Mouse (Mus musculus) midbrain, embryonic 16.5 days (tissue): Measurements from ENCODE around the gene Bgn. TPM values are rescaled to one million over a fixed set of nuclear protein-coding genes. Genes with fewer than 3 reads are reported as not detected.

ENCODE experiments used
- ATAC-seq: fragments of 200-750 bp; cut with Nextera tagmentation; 2 replicates; pipeline ENCODE4 v1.8.0; 2017; ENCODE audit warnings: moderate TSS enrichment
- H3K27ac ChIP-seq: fragments of 300-500 bp; sonication (generic); 2 replicates; pipeline ENCODE4 v1.5.1; 2014; ENCODE audit warnings: mild to moderate bottlenecking, low read length, mixed read lengths
- H3K27me3 ChIP-seq: fragments of 300-500 bp; sonication (generic); 2 replicates; pipeline ENCODE4 v1.6.1; 2014; ENCODE audit warnings: low read depth, low read length, mixed read lengths; ENCODE audit not compliant: control insufficient read depth, insufficient read depth
- H3K36me3 ChIP-seq: fragments of 300-500 bp; sonication (generic); 2 replicates; pipeline ENCODE4 v1.6.1; 2014; ENCODE audit warnings: mild to moderate bottlenecking, low read length, moderate library complexity, mixed read lengths; ENCODE audit not compliant: control insufficient read depth, insufficient read depth
- H3K4me1 ChIP-seq: fragments of 300-500 bp; sonication (generic); 2 replicates; pipeline ENCODE4 v1.6.1; 2014; ENCODE audit warnings: mild to moderate bottlenecking, low read length, mixed read lengths; ENCODE audit not compliant: control insufficient read depth, insufficient read depth
- H3K4me2 ChIP-seq: fragments of 300-500 bp; sonication (generic); 2 replicates; pipeline ENCODE4 v1.6.1; 2014; ENCODE audit warnings: mild to moderate bottlenecking, low read length, mixed read lengths
- H3K4me3 ChIP-seq: fragments of 300-500 bp; sonication (generic); 2 replicates; pipeline ENCODE4 v1.5.1; 2014; ENCODE audit warnings: low read depth, mild to moderate bottlenecking, low read length, moderate library complexity, mixed read lengths
- H3K9ac ChIP-seq: fragments of 300-500 bp; sonication (generic); 2 replicates; pipeline ENCODE4 v1.6.1; 2014; ENCODE audit warnings: low read depth, low read length, mixed read lengths
- H3K9me3 ChIP-seq: fragments of 300-500 bp; sonication (generic); replicated peaks from 2 replicates; pipeline ENCODE4 v1.6.1; 2014; ENCODE audit warnings: mild to moderate bottlenecking, low read length, mixed read lengths; ENCODE audit not compliant: control insufficient read depth, poor library complexity, severe bottlenecking
- WGBS: fragments of 180-500 bp; shearing (Covaris S2); extraction: QIAGEN DNeasy Blood & Tissue Kit; methylation state at CpG from one replicate; pipeline ENCODE4 v1.1.7; 2014; 5-methylcytosine and 5-hydroxymethylcytosine counted together
- polyA plus RNA-seq: library from polyadenylated mRNA; unstranded; fragments of >200 nt; fragmentation: Nextera tagmentation; extraction: Ambion mirVana; gene quantifications from 2 replicates; pipeline ENCODE4 v1.2.1, GENCODE M21; 2015

Bgn gene
- 16.5 and 17.9 TPM in 2 replicates for polyA plus RNA-seq

DNA sequence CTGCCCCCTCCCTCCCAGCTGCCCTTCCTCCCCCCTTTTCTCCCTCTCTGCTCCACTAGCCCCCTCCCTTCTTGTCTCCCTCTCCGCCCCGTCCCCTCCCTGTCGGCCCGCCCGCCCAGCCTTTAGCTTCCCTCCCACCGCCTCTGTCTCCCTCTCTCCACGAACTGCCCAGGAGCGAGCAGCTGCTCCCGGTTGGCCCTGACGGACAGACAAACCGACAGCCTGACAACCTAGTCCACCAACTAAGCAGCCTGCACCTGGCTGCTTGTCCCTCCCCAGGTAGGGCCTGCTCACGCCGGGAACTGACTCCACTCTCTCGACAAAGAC, at the start of gene Bgn:
TSS of gene Bgn (plus strand) at position 119 of the 327 bp plus-strand sequence.
- Histone ChIP-seq H3K4me2 (no peak within 1 kb of the TSS), H3K36me3 (no peaks in the 10 kb centered on the region), H3K4me1 (no peaks in the 10 kb centered on the region), H3K9me3 (no peaks in the 10 kb centered on the region), H3K27me3 (no peaks in the 10 kb centered on the region), H3K27ac (no peak within 1 kb of the TSS), H3K4me3 (no peak within 1 kb of the TSS), H3K9ac (no peak within 1 kb of the TSS)
- ATAC-seq, result no peak
- WGBS, result 44% methylated on average over 10 of the region's 14 CpGs

DNA sequence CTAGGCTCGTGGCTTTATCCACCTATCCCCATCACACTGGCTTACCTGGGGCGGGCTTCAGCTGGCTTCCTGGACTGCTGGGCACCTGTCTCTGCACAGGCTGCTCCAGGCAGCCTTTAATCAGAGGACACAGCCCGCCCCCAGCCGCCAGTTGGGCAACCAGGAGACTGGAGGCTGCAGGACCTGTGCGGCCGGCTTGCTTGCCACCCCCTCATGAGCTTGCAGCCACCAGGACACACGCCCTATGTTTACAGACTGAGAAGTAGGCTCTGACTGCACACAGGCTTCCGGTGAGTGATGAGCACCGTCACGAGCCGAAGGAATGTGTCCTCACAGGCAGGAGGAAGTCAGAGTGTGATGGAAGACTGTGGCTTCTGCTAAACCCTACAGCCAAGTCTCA, 48.1 kb upstream of the Bgn start, which contains the start of gene Trex2:
TSS of gene Trex2 (minus strand) at position 93 of the 400 bp plus-strand sequence.
- no peak within 1 kb of the TSS for H3K4me3 ChIP-seq
- no peak within 1 kb of the TSS for H3K27ac ChIP-seq
- no peaks in the 10 kb centered on the region for H3K4me1 ChIP-seq
- H3K36me3 ChIP-seq, result no peaks in the 10 kb centered on the region
- no peak for ATAC-seq
- H3K27me3 ChIP-seq, result no peaks in the 10 kb centered on the region
- no peak within 1 kb of the TSS for H3K4me2 ChIP-seq
- 76% methylated on average over 11 of the region's 11 CpGs for WGBS
- no peaks in the 10 kb centered on the region for H3K9me3 ChIP-seq
- H3K9ac ChIP-seq, result no peak within 1 kb of the TSS

DNA sequence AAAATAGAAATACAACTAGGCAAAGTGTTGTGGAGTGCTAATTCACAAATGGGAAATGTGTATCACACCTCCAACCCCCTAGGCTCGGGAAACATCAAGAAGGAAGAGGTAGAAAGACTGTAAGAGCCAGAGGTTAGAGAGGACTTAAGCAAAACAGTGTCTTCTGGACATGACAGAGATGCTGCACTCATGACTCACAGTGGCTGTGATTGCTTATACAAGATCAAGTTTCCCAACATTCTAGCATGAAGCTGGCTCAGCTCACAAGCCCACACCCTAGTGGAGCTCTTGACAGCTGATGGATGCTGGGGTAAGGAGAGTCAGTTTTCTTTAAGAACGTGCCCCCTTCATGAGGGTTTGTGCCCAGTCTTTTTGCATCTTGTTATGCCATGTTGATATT, 42.0 kb upstream of the Bgn start:
- Histone ChIP-seq H3K4me3 (no peak overlapping the region), H3K4me2 (no peak overlapping the region), H3K36me3 (no peaks in the 10 kb centered on the region), H3K27ac (no peak overlapping the region), H3K4me1 (no peaks in the 10 kb centered on the region), H3K9ac (no peak overlapping the region), H3K27me3 (no peaks in the 10 kb centered on the region), H3K9me3 (no peaks in the 10 kb centered on the region)
- 63% methylated on average over 2 of the region's 2 CpGs for WGBS
- no peak for ATAC-seq

DNA sequence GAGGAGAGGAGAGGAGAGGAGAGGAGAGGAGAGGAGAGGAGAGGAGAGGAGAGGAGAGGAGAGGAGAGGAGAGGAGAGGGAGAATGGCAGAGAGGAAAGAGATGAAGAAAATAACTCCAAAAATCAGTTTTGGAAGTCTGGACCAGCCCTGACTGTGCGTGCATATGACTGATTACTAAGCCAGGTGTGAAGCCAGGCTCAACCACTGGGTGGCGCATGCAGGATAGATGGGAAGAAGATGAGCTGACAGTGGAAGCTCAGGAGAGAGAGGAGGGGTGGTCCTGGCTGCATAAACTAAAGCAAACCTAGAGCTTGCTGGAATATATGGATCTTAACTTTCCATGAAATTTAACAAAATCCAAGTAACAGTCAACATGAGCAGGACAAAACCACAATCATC, 31.5 kb upstream of the Bgn start:
- Histone ChIP-seq H3K36me3 (no peaks in the 10 kb centered on the region), H3K9ac (no peak overlapping the region), H3K27me3 (no peaks in the 10 kb centered on the region), H3K27ac (no peak overlapping the region), H3K4me2 (no peak overlapping the region), H3K4me1 (no peaks in the 10 kb centered on the region), H3K9me3 (no peaks in the 10 kb centered on the region), H3K4me3 (no peak overlapping the region)
- 17% methylated on average over 2 of the region's 2 CpGs for WGBS
- peak; percentile 58; the same call in 1 of the 2 replicates for ATAC-seq

DNA sequence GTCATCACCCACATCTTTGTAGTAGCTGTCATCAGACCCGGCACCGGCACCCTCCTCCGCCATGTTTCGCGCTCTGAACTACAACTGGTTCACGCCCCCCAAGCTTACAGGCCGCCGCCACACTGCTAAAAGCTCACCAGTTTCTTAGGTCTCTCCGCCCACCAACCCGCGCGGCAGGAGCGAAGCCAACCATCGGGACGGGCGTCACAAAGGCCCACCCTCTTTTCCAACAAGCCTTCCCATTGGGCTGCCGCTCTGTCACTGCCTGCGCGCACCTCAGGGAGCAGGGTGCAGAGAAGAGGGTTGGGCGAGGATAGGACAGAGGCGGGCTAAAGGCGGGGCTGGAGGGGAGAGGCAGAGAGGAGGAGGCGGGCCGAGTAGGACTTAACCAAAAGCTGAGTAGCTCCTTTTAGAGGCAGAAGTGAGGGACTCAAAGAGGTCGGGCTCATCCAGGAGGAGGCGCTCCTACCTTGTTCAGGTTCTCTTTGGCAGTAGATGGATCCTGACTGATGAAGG, 24.5 kb upstream of the Bgn start, which contains the start of gene Haus7:
TSS of gene Haus7 (minus strand) at position 168 of the 516 bp plus-strand sequence.
- H3K4me3 ChIP-seq, result peak within 1 kb of the TSS; percentile 54
- WGBS, result 18% methylated on average over 25 of the region's 26 CpGs
- H3K27me3 ChIP-seq, result no peaks in the 10 kb centered on the region
- ATAC-seq, result peak; percentile 100
- H3K9ac ChIP-seq, result peak within 1 kb of the TSS; percentile 60
- peak within 1 kb of the TSS; percentile 41; the same call in 1 of the 2 replicates for H3K27ac ChIP-seq
- H3K4me2 ChIP-seq, result peak within 1 kb of the TSS; percentile 63
- H3K4me1 ChIP-seq, result peaks cover 8% of the 10 kb centered on the region
- no peaks in the 10 kb centered on the region for H3K36me3 ChIP-seq
- H3K9me3 ChIP-seq, result no peaks in the 10 kb centered on the region

DNA sequence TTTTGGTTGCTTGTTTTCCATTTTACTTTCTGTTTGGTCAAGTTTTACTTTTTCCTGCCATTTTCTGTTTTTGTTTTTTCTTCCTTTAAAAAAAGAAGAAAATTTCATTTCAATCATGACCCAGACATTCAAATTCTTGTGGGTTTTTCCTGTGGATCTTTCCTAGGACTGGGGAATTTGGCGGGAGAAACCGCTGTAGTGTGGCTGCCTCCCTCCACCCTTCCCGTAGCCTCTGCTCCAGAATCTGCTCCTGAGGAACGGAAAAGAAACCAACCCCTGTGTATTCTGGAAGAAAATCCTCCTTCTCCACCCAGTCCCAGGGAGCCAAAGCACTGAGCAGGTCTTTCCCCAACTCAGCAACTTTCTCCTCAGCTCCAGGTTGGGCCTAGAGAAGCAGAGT, 22.6 kb upstream of the Bgn start:
- Histone ChIP-seq H3K27me3 (no peaks in the 10 kb centered on the region), H3K9ac (no peak overlapping the region), H3K4me1 (peaks cover 8% of the 10 kb centered on the region), H3K36me3 (no peaks in the 10 kb centered on the region), H3K9me3 (no peaks in the 10 kb centered on the region), H3K4me2 (no peak overlapping the region), H3K27ac (no peak overlapping the region), H3K4me3 (no peak overlapping the region)
- no peak for ATAC-seq
- WGBS, result 83% methylated on average over 4 of the region's 4 CpGs

DNA sequence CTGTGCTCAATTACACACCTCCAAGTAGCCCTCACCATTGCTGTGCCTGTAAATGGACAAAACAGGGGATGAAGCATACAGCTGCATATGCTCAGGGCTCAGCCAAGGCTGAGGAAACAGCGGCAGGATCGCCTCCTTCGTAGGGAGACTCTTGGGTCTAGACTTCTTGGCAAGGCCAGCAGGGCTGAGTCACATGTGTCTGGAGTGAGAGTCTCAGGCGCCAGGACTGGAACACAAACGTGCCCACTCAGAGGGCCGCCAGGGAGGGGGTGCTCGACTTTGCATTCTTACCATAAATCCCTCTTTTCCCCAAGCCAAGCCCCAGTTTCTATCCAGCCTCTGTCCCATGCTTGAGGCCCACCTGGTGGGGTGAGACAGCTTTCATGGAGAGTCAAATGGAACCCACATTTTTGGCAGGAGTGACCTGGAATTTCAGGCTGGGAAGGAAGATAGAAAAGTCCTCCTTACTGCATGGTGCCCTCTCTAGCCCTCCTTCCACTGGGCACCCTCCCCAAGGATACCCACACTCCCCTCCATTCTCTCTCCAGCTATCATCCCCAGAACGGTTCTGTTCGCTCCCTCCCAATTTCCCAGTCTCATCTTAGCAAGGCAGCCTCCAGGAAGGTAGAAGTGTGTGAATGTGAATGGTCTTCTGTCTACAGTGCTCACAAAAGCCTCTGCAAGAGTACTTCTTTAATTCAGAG, 17.8 kb upstream of the Bgn start:
- no peaks in the 10 kb centered on the region for H3K9me3 ChIP-seq
- H3K4me3 ChIP-seq, result no peak overlapping the region
- no peaks in the 10 kb centered on the region for H3K4me1 ChIP-seq
- no peak for ATAC-seq
- H3K27me3 ChIP-seq, result no peaks in the 10 kb centered on the region
- no peak overlapping the region for H3K9ac ChIP-seq
- 65% methylated on average over 9 of the region's 9 CpGs for WGBS
- H3K36me3 ChIP-seq, result no peaks in the 10 kb centered on the region
- no peak overlapping the region for H3K4me2 ChIP-seq
- H3K27ac ChIP-seq, result no peak overlapping the region

DNA sequence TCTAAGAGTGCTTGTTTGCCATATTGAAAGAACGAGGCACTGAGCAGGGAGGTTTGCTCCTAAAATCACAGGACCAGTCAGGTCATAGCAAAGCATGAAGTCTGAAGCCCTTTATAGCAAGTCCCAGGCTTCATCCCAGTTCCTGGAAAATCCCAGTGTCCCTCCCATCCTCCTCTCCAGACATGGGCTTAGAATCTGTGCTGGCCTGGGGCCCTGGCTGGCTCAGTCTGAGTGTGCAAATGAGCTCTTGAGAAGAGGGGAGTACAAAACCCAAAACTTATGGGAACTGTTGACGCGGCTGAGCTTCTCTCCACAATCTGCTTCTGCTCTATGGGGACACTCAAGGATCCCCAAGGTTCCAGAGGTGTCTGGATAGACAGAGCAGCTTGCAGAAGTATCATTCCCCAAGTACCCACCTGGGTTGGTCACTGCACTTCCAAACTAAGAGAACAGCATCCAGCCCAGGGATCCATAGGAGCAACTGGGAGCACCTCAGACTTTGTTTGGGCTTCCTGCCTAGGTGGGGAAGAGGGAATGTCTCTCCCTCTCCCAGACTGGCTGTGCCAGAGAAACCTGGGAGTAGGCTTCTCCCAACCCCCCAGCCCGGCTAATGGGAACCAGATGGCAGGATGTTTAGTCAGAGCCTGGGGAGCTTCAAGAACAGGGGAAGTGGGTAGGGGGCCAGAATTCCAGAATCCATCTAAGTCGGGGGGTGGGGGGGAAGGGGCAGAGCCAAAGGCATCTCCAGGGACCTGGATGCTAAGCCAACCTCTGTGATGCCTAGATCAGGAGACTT, 15.8 kb upstream of the Bgn start:
- no peaks in the 10 kb centered on the region for H3K4me1 ChIP-seq

DNA sequence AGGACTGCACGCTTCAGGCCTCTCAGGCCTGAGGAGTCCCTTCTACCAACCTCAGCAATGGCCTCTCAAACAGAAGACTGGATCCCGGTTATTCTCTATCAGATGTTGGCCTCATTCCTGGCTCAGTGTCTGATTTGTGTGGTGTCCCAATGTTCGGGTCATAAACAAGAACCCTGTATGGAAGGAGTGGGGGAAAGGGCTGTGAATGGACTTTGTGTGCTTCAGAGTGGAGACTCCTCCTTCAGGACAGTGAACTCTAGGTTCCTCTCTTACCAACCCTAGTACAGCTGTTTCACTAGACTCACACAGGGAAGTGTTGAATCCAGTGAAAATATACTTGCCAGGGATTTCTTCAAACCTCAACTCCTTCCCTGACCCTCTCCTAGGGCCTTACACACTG, 15.1 kb upstream of the Bgn start:
- H3K27ac ChIP-seq, result no peak overlapping the region
- no peak overlapping the region for H3K4me2 ChIP-seq
- H3K27me3 ChIP-seq, result no peaks in the 10 kb centered on the region
- no peaks in the 10 kb centered on the region for H3K4me1 ChIP-seq
- no peak overlapping the region for H3K9ac ChIP-seq
- H3K4me3 ChIP-seq, result no peak overlapping the region
- no peak for ATAC-seq
- no peaks in the 10 kb centered on the region for H3K36me3 ChIP-seq
- no peaks in the 10 kb centered on the region for H3K9me3 ChIP-seq
- 87% methylated on average over 3 of the region's 3 CpGs for WGBS

More for the DNA sequence above, 15.8 kb upstream of the Bgn start:
- no peak for ATAC-seq
- Histone ChIP-seq H3K36me3 (no peaks in the 10 kb centered on the region), H3K9ac (no peak overlapping the region), H3K27me3 (no peaks in the 10 kb centered on the region), H3K27ac (no peak overlapping the region), H3K4me3 (no peak overlapping the region), H3K9me3 (no peaks in the 10 kb centered on the region), H3K4me2 (no peak overlapping the region)
- 65% methylated on average over 5 of the region's 5 CpGs for WGBS
